Mouse (Mus musculus): ENCODE data around the gene Gm49391.
"Not testable (repeated sequence)": the region's sequence is repeated elsewhere in the genome, so short reads cannot be mapped to it uniquely, and the experiment has no call there.

The Gm49391 gene

DNA sequence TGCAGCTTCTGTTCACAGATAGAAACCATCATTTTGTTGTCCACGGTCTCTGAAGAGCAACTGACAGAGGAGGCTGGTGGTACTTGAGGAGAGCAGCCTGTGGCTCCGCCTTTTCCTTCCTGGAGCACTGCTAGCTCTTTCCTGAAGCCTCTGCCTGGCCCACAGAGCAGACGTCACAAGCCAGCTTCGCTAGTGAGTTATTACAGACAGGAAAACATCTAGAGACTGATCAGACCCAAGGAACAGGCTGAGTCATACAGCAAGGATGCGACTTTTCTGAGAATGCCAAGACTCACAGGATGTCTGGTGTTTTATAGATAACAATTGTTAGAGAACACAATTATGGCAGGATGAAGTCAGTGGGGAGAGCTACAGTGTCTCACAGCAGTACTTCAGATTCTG, at the start of gene Gm49391, which contains the start of gene Ctla2a:
TSS of gene Gm49391 (minus strand) at position 72 of the 402 bp plus-strand sequence.
TSS of gene Ctla2a (minus strand) at position 126 of the 402 bp plus-strand sequence.
- DNase-seq (ENCODE audit: low spot score in 2 of 2), result no peak

GRCm38 (mm10) chr13:60972319-60972718, 35.9 kb upstream of the Gm49391 start:
- DNase-seq (ENCODE audit: low spot score in 2 of 2), result not testable (repeated sequence)

DNA sequence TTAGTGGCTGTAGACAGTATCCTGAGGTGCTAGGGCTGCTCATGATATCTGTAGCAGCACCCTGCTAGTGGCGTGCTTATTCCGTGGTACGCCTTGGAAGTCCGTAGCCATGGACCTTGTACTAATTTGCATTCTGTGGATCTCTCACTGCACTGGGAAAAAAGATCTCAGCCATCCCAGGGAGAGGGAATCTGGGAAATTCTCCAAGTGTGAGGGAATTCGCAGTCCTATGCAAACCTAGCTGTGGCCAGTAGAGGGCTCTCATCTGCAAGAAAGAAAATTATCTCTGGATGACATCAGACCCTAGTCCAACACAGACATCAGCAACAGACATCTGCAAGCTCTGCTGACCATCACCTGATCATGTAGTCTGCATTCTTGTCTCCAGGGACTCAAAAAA, 27.6 kb upstream of the Gm49391 start:
- DNase-seq (ENCODE audit: low spot score in 2 of 2), result not testable (repeated sequence)

GRCm38 (mm10) chr13:60961706-60962105, 25.3 kb upstream of the Gm49391 start:
- DNase-seq (ENCODE audit: low spot score in 2 of 2), result no peak

GRCm38 (mm10) chr13:60941884-60942283, 5.5 kb upstream of the Gm49391 start, which contains the start of gene Tpbpa:
TSS of gene Tpbpa (minus strand) at chr13:60941984.
- not testable (repeated sequence) for DNase-seq (ENCODE audit: low spot score in 2 of 2)

GRCm38 (mm10) chr13:60935490-60935889, 881 bp downstream of the Gm49391 start, which contains the start of gene Gm49393:
TSS of gene Gm49393 (minus strand) at chr13:60935590.
- not testable (repeated sequence) for DNase-seq (ENCODE audit: low spot score in 2 of 2)

GRCm38 (mm10) chr13:60904780-60905179, 31.6 kb downstream of the Gm49391 start, which contains the start of gene Tpbpb:
TSS of gene Tpbpb (minus strand) at chr13:60904880.
- DNase-seq (ENCODE audit: low spot score in 2 of 2), result not testable (repeated sequence)

GRCm38 (mm10) chr13:60897328-60897727, 39.0 kb downstream of the Gm49391 start, which contains the start of gene Ctla2b:
TSS of gene Ctla2b (minus strand) at chr13:60897447.
- DNase-seq (ENCODE audit: low spot score in 2 of 2), result no peak

DNA sequence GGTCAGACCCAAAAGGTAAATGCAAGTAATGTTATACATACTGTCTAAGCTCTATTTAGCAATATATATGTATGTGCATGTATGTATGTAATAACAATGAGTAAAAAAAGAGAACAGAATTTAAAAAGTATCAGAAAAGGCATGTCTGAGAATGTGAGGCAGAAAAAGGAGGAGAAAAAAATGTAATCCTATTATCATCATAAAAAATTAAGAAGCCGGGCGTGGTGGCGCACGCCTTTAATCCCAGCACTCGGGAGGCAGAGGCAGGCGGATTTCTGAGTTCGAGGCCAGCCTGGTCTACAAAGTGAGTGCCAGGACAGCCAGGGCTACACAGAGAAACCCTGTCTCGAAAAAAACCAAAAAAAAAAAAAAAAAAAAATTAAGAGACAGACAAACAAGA, 39.6 kb downstream of the Gm49391 start, which contains the start of gene Gm49392:
TSS of gene Gm49392 (minus strand) at position 101 of the 400 bp plus-strand sequence.
- not testable (repeated sequence) for DNase-seq (ENCODE audit: low spot score in 2 of 2)

DNA sequence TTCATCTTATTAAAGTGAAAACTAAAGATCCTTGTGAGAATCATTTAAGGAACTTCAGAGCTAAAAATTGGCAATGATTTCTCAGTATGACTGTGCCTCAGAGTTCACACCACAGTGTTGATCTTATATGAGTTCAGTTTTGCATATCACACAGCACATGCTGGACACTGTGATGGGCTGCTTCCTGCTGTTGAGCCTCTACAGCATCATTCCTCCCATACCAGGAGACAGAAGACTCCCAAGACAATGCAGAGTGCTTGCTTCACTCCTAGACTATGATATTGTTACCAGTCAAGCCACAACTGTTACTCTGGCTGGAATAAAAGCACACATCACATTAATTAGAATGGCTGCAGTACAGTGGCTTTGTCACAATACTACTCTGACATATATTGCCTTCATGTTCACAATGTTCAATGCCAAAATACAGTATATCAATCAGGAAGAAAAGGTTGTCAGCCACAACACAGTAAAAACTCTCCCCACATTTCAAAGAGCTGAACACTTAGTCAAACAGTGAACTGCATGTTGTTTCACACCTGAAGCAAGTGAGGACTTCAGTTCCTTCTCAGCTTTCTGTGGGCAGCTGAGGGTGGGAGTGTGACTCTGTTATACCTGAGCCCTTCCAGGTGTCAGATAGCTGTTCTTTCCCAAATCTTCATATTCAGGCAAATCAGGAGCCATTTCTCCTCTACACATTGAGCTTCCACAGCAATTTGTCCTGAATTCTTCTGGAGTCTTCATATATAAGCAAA, 40.8 kb downstream of the Gm49391 start:
- DNase-seq (ENCODE audit: low spot score in 2 of 2), result no peak

DNA sequence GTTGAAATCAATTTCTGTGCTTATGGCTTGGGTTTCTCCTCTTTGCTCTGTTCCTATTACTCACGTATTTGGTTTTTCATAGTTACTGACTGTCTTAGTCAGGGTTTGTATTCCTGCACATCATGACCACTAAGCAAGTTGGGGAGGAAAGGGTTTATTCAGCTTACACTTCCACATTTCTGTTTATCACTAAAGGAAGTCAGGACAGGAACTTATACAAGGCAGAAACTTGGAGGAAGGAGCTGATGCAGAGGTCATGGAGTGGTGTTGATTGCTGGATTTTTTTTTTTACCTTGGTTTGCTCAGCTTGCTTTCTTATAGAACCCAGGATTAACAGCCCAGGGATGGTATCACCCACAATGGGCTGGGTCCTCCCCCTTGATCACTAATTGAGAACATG, 44.1 kb downstream of the Gm49391 start:
- DNase-seq (ENCODE audit: low spot score in 2 of 2), result no peak

- no peak for DNase-seq (ENCODE audit: low spot score in 2 of 2)
These were observed 72.1 kb downstream of the Gm49391 start, which contains the start of gene 4930486L24Rik for GRCm38 (mm10) chr13:60864281-60864680. TSS of gene 4930486L24Rik (minus strand) at chr13:60864475.

- no peak for DNase-seq (ENCODE audit: low spot score in 2 of 2)
These were observed 87.9 kb downstream of the Gm49391 start for GRCm38 (mm10) chr13:60848241-60849120.
